Mouse (Mus musculus) adrenal gland, adult 8-10 months (tissue): Measurements from ENCODE around the gene Kbtbd13. TPM values are rescaled to one million over a fixed set of nuclear protein-coding genes. Genes with fewer than 3 reads are reported as not detected.

ENCODE experiments used
- DNase-seq: peaks from one replicate; pipeline ENCODE4 v3.0.0; 2022
- total RNA-seq, 4 experiments: library from RNA; stranded (reverse); gene quantifications; 2 replicates each; pipeline ENCODE4 v1.2.4; 2022

Gene Kbtbd13
- total RNA-seq, 4 experiments from 2014 or later, result 0.13 to 0.23 (median 0.21) TPM; not detected in 1

DNA sequence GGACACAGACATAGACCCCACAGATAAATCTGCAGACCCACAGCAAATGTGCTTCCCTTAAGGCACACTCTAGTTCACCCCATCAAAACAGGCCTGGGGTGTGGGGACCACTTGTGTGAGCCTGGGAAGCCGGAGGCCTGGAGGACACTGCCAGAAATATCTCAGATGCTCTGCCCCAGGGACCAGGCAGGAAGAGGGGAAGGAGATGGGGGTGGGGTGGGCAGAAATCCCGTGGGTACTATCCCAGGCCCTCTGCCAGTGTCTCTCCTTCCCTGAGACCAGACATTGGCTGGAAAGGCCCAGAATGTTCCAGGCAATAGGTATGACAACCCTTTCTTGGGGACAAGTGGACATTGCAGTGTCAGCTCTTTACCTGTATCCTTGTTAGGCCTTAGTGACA, 2.2 kb upstream of the Kbtbd13 start:
- no peak for DNase-seq

DNA sequence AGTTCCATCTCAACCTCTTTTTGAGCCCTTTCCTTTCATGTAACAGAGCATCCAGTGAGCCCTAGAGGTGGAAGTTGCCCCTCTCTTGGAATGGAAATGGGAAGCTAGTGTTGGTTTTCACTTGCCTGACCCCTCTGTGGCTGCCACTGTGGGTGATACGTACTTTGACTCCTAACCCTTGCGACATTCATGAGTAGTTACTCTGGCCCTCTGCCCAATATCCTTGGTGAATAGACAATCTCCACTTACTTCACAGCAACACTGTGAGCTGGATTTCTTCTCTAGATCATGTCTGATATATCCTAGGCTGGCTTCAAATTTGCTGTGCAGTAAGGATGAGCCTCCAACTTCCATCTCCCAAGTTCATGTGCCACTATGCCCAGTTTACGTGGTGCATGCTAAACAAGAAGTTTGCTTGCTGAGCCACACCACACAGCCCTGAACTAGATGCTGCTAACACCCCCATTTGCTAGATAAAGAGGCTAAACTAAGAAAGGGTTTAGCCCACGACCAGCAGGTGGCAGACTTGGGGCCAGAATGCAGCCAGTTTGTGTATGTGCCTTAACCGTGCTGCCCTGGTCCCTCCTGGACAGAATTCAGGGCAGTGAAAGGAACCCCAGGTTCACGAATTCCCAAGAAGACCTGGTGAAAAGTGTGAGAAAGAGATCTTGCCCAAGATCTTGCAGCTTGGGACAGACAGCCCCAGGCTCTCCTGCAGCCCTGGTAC, 1.3 kb upstream of the Kbtbd13 start:
- peak; percentile 48 for DNase-seq

GRCm38 (mm10) chr9:65390752-65391612, 470 bp downstream of the Kbtbd13 start:
- no peak for DNase-seq

GRCm38 (mm10) chr9:65386373-65387140, 4.9 kb downstream of the Kbtbd13 start:
- DNase-seq, result no peak

- no peak for DNase-seq
Measured at GRCm38 (mm10) chr9:65384276-65384675, 7.2 kb downstream of the Kbtbd13 start.

DNA sequence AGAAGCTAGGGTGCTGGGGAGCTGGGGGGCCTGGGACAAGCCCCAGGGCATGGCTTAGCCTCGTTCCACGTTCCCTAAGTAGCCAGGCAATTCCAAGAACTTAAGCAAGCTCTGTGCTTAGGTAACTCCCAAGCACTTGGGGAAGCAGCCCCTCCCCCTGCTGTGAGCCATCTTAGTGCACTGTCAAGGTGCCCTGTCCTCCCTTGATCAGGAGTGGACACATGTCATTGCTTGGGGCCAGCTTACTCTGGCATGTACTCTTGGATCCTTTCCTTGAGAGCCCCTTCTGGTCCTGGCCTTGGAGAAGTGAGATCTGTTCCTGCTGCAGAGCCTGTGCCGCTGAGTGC, 8.7 kb downstream of the Kbtbd13 start:
- DNase-seq, result no peak

DNA sequence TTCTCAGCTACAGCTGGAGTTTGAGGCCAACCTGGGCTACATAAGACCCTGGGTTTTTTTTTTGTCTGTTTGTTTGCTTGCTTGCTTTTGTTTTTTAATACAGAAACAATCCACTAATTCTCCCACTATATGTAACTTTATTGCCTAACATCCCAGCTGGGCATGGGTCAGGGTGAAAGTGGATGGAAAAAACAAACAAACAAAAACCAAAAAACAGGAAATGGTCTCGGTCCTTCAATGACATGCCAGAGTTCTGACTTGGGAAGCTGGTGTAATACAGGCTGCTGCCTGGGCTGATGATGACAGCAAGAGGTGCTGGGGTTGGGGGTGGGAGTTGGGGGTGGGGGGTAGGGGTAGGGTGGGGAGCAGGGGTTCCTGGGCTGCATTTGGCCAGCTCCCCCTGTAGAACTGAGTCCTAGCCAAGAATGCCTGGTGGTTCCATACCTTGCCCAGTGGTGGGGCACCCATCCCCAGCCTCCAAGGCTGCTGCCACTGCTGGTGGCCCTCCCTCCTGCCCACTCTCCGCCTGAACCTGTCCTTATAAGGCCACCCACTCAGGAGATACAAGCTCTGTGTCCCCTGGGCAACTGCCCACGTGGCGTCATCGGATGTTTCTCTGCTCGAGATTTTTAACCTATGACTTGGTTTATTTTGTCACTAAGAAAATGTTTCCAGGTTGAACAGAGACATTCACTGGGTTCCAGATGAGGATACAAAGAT, 9.3 kb downstream of the Kbtbd13 start:
- no peak for DNase-seq

GRCm38 (mm10) chr9:65381017-65381590, 10.3 kb downstream of the Kbtbd13 start:
- DNase-seq, result no peak

DNA sequence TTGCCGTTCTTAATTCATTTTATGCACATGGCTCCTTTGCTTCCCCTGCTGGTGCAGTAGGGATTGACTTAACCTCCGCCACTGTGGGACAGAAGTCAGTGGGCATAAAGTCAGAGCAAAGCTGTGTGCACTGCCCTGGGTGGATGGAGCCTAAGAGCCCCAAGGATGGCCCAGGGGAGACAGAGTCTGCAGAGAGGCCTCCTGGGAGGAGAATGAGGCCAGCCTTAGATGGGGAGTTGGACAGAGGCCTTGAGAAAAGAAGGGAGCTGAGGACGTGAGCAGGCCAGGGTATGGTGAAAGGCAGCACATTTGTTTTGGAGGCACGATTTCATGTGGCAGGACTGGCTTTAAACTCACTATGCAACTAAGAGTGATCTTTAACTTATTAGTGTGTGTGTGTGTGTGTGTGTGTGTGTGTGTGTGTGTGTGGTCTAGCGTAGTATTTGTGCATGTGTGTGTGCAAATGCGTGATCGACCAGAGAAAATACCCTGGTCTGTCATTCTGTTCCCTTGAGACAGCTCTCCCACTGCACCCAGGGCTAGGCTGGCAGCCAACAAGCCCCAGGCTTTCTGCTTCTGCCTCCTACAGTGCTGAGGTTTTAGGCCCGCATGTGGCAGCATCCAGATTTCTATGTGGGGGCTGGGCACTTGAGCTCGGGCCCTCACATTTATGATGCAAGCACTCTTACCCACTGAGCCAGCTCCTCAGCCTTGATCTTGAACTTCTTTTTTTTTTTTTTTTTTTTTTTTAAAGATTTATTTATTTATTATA, 16.1 kb downstream of the Kbtbd13 start:
- no peak for DNase-seq

GRCm38 (mm10) chr9:65374468-65375162, 16.8 kb downstream of the Kbtbd13 start:
- DNase-seq, result no peak

- no peak for DNase-seq
Measured at GRCm38 (mm10) chr9:65372449-65372848, 19.0 kb downstream of the Kbtbd13 start.

- DNase-seq, result no peak
Measured at GRCm38 (mm10) chr9:65371756-65372155, 19.7 kb downstream of the Kbtbd13 start.

GRCm38 (mm10) chr9:65365721-65366120, 25.7 kb downstream of the Kbtbd13 start:
- no peak for DNase-seq

DNA sequence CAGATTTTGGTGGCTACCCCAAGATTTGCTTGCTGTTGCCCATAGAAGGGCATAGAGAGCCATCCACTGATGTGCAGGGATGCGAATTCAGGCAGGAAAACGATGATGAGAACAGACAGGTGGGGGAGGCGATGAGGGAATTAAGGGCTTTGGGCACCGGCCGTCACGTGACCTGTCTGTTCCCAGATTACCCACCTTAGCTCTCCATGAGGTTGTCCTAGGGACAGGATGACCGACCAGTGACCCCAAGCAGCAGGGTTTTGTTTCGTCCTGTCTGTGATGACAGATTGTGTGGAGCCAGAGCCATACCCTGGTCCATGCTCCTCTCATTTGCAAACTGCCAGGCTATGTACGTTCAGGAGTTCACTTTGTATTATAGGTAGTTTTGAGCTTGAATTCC, 27.8 kb downstream of the Kbtbd13 start:
- no peak for DNase-seq

DNA sequence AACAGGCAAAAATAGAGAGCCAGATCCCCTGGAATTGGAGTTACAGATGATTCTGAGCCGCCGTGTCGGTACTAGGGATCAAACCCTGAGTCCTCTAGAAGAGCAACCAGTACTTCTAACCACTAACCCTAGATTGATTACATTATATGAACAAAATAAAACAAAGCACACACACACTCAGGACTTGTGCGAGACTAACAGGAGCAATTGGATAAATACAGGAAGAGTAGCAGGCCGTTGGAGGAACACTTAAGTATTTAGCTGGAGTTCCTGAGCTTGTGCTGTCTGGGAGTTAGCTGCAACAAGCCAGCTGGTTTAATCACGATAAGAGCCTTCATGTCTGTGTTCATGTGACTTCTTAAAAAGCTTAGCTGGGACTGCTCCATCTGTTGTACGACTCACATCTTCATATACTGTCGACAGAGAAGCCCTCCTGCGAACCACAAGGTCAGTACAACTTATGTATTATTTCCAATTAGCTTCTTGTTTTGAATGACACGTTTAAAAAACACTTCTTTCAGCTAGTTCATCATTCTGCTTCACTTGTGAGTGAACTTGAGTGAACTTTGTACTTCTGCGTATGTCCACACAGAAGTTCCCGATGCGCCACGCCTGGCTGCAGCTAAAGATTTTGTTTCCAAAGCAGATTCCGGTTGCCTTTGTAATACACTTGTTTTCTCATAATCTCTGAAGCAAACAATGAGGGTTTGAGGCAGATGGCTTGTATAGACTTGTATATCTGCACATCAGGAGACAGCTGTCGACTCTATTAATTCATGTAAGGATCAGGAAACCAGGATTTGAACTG, 30.6 kb downstream of the Kbtbd13 start, which contains the start of gene Ubap1l:
Ubap1l (plus strand) TSS at position 401 of the 808 bp plus-strand sequence.
- no peak for DNase-seq

- no peak for DNase-seq
Measured at GRCm38 (mm10) chr9:65358956-65359480, 32.4 kb downstream of the Kbtbd13 start.

- DNase-seq, result peak; percentile 70
Measured at GRCm38 (mm10) chr9:65356971-65357370, 34.5 kb downstream of the Kbtbd13 start.

DNA sequence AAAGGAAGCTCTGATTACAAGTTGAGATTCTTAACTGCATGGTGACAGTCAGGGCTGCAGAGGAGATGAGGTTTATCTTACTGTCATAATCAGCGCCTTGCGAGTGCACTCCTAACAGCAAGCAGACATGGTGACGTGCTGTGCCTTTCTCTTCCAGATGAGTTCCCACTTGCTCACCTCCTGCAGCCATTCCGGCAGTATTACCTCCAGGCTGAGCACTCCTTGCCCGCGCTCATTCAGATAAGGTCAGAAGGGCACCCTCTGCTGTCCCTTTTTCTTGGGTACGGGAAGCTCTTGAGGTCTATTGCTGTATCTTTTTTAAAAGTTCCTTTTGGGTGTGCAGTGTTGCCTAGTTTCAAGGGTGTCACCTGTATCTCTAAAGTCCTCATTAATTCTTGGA, 34.9 kb downstream of the Kbtbd13 start:
- no peak for DNase-seq

- no peak for DNase-seq
Measured at GRCm38 (mm10) chr9:65353251-65353650, 38.2 kb downstream of the Kbtbd13 start.
